In the genomic region with DNA sequence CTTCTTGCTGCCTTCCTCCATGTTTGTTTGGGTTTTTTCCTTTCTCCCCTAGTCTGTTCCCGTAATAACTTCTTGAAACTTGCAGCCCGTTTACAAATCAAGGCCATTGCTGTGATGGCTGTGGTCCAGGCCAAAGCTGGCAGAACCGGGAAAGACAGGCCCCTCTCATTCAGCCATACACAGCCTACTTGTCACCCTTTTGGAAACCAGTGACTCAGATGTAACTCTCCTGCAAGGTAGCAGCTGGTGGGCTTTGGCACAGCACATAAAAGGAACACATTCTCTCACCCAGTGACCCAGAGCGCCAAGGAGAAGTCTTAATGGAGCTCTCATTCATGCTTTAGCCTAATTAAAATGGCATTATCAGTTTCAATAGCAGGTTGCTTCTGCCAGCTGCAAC, we compare ENCODE assay signal across 8 mouse cellular contexts.
A peak's percentile ranks its signal among the peaks of the same experiment; 100 is the strongest.
DNase-seq lines count a peak whose midpoint lies in the region; ATAC-seq and TF ChIP-seq lines count a peak whose summit lies in the region.
"Had no signal": no experiment of that assay in that cellular context is flagged by ENCODE, and none has a peak within 500 bp of the region (broad histone marks: within the 10 kb centered on the region; RNA-seq: fewer than 3 reads in every experiment).

No protein-coding gene starts in this region.

- no peak overlapping the region for H3K27ac ChIP-seq in forebrain, embryonic 16.5 days (ENCODE audit: low read length)
- H3K27ac ChIP-seq in midbrain, embryonic 14.5 days (replicated peaks; ENCODE audit: low read depth, low read length): no peak overlapping the region
- H3K27ac ChIP-seq in intestine, postnatal 0 days (ENCODE audit: low read depth, low read length): no peak overlapping the region
- H3K27ac ChIP-seq: macrophage had no signal

- peak; percentile 61 for DNase-seq in adrenal gland, adult 2 months
- peak; percentile 46 to 56 for DNase-seq in adrenal gland, postnatal 36 days
- peak; percentile 37 for DNase-seq in midbrain, embryonic 14.5 days
- DNase-seq in natural killer cell, adult 2 months (ENCODE audit: low spot score in 2 of 2): no peak
- no peak for DNase-seq in spleen, postnatal 14 days (ENCODE audit: low spot score in 2 of 2)

- H3K36me3 ChIP-seq in forebrain, embryonic 16.5 days (ENCODE audit: control insufficient read depth, insufficient read depth): no peaks in the 10 kb centered on the region
- no peaks in the 10 kb centered on the region for H3K36me3 ChIP-seq in midbrain, embryonic 14.5 days (ENCODE audit: control insufficient read depth, insufficient read depth, low read length)
- H3K36me3 ChIP-seq in intestine, postnatal 0 days (ENCODE audit: control insufficient read depth, insufficient read depth): no peaks in the 10 kb centered on the region

- H3K27me3 ChIP-seq in forebrain, embryonic 16.5 days (replicated peaks; ENCODE audit: control insufficient read depth, insufficient read depth, low read length): peaks cover 3% of the 10 kb centered on the region; the same call in 1 of the 2 replicates
- H3K27me3 ChIP-seq in midbrain, embryonic 14.5 days (ENCODE audit: control insufficient read depth, insufficient read depth, low read length): peaks cover 9% of the 10 kb centered on the region; the same call in 1 of the 2 replicates
- H3K27me3 ChIP-seq in intestine, postnatal 0 days (replicated peaks; ENCODE audit: control insufficient read depth, insufficient read depth, low read length): no peaks in the 10 kb centered on the region

- no peaks in the 10 kb centered on the region for H3K9me3 ChIP-seq in forebrain, embryonic 16.5 days (ENCODE audit: control insufficient read depth, low read length)
- no peaks in the 10 kb centered on the region for H3K9me3 ChIP-seq in midbrain, embryonic 14.5 days (ENCODE audit: control insufficient read depth, low read length)
- H3K9me3 ChIP-seq in intestine, postnatal 0 days (ENCODE audit: control insufficient read depth): no peaks in the 10 kb centered on the region

- no peak overlapping the region for H3K9ac ChIP-seq in forebrain, embryonic 16.5 days (replicated peaks; ENCODE audit: low read depth, low read length)
- no peak overlapping the region for H3K9ac ChIP-seq in midbrain, embryonic 14.5 days (replicated peaks; ENCODE audit: low read length)
- no peak overlapping the region for H3K9ac ChIP-seq in intestine, postnatal 0 days (ENCODE audit: low read depth, low read length)

- 33% methylated on average over 4 of the region's 4 CpGs for WGBS in forebrain, embryonic 16.5 days
- WGBS in midbrain, embryonic 14.5 days: 42% methylated on average over 4 of the region's 4 CpGs
- WGBS in intestine, postnatal 0 days: 68% methylated on average over 4 of the region's 4 CpGs

- H3K4me2 ChIP-seq in forebrain, embryonic 16.5 days (ENCODE audit: low read length): no peak overlapping the region
- H3K4me2 ChIP-seq in midbrain, embryonic 14.5 days (ENCODE audit: low read length): no peak overlapping the region
- H3K4me2 ChIP-seq in intestine, postnatal 0 days (replicated peaks; ENCODE audit: low read depth): no peak overlapping the region

- peaks cover 13% of the 10 kb centered on the region; the same call in 1 of the 2 replicates for H3K4me1 ChIP-seq in forebrain, embryonic 16.5 days (replicated peaks; ENCODE audit: control insufficient read depth, insufficient read depth, low read length)
- H3K4me1 ChIP-seq in midbrain, embryonic 14.5 days (ENCODE audit: control insufficient read depth, insufficient read depth, low read length): no peaks in the 10 kb centered on the region
- no peaks in the 10 kb centered on the region for H3K4me1 ChIP-seq in intestine, postnatal 0 days (replicated peaks; ENCODE audit: control insufficient read depth, insufficient read depth, low read length)

- TF ChIP-seq CTCF in intestine, postnatal 0 days (IDR thresholded peaks at IDR 0.05; ENCODE audit: low read depth): no peak

- H3K4me3 ChIP-seq in forebrain, embryonic 16.5 days (replicated peaks; ENCODE audit: low read length): no peak overlapping the region
- H3K4me3 ChIP-seq in midbrain, embryonic 14.5 days (replicated peaks; ENCODE audit: low read depth, low read length): no peak overlapping the region
- H3K4me3 ChIP-seq in intestine, postnatal 0 days (ENCODE audit: low read depth, low read length): no peak overlapping the region

- peak; percentile 95 for ATAC-seq in forebrain, embryonic 16.5 days
- peak; percentile 57; the same call in 1 of the 2 replicates for ATAC-seq in midbrain, embryonic 14.5 days (ENCODE audit: low FRiP score, low TSS enrichment)
- no peak for ATAC-seq in intestine, postnatal 0 days

Comparison
In these comparisons a context has a peak if more than half of its experiments do, and no peak if none do; other contexts are left out.
1. DNase-seq: peak in adrenal gland, adult 2 months (single experiment), adrenal gland, postnatal 36 days (2 of 2) and midbrain, embryonic 14.5 days (single experiment); none in natural killer cell, adult 2 months (0 of 2) and spleen, postnatal 14 days (0 of 2).